Mouse (Mus musculus) gastrocnemius, postnatal 4 days (tissue): Measurements from ENCODE around the gene Mrpl11. TPM values are rescaled to one million over a fixed set of nuclear protein-coding genes. Genes with fewer than 3 reads are reported as not detected.
A peak's percentile ranks its signal among the peaks of the same experiment; 100 is the strongest.
"Not testable (repeated sequence)": the region's sequence is repeated elsewhere in the genome, so short reads cannot be mapped to it uniquely, and the experiment has no call there.

ENCODE experiments used
- DNase-seq, 2 experiments: peaks; one replicate each; pipeline ENCODE4 v3.0.0; 2021 to 2022; ENCODE audit warnings: low spot score in 2 of 2, mixed read lengths in 2 of 2
- total RNA-seq, 2 experiments: library from RNA; stranded (reverse); gene quantifications; 2 replicates each; pipeline ENCODE4 v1.2.3; 2021

Mrpl11 gene
- total RNA-seq, 2 experiments from 2014 or later: 54.4 to 60.4 TPM

DNA sequence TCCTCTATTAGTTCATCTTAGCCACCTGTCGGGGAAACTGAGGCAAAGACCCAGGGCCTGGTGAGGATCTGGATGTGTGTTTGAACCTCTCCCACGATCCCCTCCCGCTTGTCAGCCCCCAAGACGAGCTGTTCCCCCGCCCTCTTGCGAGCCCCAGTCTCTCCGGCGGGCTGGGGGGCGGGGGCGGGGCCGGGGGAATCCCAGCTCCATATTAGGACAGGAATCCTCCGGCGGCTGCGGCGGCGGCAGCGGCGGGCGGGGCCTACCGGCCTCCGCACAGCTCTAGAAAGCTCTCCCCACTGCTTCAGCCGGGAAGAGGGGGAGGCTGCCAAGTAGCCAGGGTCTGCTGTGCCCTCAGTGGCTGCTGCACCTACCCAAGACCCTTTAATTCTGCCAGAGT is 28.8 kb downstream of the Mrpl11 start:
- no peak for DNase-seq

GRCm38 (mm10) chr19:4992371-4992770 is 30.4 kb downstream of the Mrpl11 start:
- no peak for DNase-seq

GRCm38 (mm10) chr19:4992904-4993303 is 31.0 kb downstream of the Mrpl11 start:
- DNase-seq: peak in 1 of 2 experiments; percentile 60

DNA sequence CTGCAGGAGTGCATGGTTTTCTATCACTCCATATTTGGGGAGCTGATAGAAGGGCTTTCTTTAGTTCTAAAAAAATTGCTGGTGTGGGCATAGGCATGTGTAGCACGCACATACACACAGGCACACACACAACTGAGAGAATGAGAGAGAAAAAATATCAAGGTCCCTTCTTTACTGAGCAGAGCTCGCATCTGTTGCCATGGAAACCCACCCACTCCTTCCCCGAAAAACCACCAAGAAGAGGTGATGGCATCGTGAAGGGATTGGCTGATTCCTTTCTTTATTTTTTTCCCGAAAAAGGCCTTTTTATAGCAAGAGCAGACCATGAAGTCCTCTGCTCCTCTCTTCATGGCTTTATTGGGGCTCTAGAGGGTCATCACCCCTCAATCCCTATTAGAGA is 32.1 kb downstream of the Mrpl11 start:
- DNase-seq: no peak

DNA sequence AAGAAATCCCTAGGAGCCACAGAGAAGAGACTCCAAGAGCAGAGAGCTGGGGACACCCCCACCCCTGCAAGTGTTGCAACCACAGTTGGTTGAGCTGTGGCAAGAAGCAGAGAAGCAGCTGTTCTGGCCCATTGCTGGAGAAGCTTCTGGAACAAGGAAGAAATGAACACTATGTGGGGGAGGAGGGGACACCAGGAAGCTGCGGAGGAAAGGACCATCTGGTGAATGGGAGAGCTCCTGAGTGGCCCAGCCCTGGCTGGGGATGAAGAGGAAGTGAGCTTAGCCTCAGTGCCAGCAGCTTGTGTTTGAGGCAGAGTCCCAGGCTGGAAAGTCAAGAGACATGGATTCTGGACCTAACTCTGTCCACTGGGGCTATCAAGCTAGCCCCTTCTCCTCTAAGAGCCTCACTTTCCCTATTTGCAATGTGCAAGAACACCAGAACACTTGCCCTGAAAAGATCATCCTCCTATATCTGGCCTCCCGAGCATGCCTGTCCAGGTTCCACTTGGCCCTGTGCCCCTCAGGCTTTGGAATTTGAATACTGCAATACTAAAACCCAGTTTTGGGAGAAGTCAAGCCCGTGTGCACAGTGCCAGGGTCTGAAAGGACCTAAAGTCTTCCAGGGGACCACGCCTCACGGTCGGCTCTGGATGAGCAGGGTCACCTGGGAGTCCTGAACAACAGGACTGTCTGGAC is 37.6 kb downstream of the Mrpl11 start:
- peak in 1 of 2 experiments; percentile 13 for DNase-seq

DNA sequence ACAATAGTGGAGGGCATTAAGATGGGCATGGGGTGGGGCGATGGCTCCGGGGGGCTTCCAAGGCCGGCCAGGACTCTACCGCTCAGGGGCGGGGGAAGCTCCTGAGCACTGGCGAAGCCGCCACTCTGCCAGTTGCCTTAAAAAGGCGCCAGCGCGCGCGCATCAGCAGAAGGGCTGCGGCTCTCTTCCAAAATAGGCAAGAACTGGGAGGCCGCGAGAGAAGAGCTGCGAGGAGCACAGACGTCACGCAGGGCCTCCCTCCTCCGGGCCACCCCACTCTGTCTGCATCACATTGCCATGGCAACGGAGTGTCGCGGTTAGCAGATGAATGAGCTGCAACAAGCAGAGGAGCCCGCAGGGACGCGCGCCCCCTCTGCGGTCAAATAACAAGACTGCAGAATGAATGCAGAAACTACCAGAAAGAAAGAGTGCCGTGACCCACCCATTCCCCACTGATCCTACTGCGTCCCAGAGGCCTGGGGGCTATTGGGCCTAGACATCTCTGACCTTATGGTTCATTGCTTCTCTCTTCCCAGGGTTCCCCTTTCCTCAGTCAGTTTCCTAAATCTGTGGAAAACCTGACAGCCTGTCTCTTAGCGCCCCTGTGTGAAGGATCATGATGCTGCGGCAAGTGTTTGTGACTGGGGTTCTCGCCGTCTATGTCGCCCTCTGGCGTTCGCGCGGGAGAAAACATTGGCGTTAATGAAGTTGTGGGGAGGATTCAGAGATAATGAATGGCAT is 39.9 kb downstream of the Mrpl11 start:
- peak in 1 of 2 experiments; percentile 72 for DNase-seq

- not testable (repeated sequence) for DNase-seq
Measured at GRCm38 (mm10) chr19:5003644-5004043, 41.7 kb downstream of the Mrpl11 start.

DNA sequence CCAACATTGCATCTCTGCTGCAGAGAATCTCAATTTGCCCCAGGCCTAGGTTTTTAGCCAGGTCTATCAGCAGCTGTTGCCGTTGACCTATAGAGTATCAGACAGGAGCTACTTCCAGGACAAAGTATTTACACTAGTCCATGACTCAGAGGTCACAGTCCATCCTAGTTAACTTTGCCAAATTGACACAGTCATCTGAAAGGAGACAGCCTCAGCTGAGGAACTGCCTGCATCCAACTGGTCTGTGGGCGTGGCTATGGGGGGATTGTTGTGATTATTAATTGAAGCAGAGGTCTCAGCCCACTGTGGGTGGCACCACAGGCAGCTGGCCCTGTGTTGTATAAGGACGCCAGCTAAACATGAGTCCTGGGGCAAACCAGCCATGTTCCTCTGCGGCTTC is 43.0 kb downstream of the Mrpl11 start:
- no peak for DNase-seq

DNA sequence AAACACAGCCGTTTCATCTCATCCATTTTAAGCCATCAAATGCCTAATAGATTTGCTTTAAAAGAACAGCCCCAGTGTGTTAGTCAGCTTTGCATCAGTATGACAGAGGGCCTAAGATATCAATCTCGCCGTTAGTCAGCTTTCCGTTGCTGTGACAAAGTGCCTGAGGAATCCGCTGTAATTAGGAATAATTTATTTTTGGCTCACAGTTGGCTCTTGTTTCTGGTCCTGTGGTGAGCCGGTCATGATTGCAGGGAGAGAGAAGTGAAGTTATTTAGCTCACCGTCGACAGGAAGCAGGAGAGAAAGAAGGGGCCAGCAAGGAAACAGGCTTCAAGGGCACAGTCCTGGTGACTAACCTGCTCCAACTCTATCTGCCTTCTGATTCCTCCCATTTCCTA is 51.2 kb downstream of the Mrpl11 start:
- no peak for DNase-seq

DNA sequence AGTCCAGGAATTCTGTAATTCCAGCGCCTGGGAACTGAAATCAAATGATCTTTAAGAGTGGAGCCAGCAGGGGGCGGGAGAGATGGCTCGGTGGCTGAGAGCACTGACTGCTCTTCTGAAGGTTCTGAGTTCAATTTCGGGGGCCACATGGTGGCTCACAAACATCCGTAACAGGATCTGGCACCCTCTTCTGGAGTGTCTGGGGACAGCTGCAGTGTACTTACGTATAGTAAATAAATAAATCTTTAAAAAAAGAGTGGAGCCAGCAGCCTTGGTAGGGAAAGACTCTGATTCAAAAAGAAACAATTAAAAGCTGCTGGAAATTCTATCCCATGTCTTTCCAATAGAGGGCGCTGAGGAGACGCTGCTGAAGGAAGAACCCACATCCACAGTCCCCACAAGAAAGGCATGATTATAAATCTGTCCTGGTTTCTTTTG is 53.0 kb downstream of the Mrpl11 start:
- DNase-seq: no peak

GRCm38 (mm10) chr19:5016221-5016742 is 54.3 kb downstream of the Mrpl11 start:
- no peak for DNase-seq

Other genes starting within 250 kb of the Mrpl11 start
- 1 to 10 TPM; 7.4 TPM for gene Rbm4b, start 205.7 kb upstream of the Mrpl11 start, total RNA-seq
- gene Rbm4, start 168.2 kb upstream of the Mrpl11 start, total RNA-seq: 10 to 100 TPM; 53.3 to 68.4 TPM
- gene Gm21992, start 150.5 kb upstream of the Mrpl11 start, total RNA-seq: 10 to 100 TPM; 15.4 to 22.9 TPM
- 10 to 100 TPM; 33.6 to 46.1 TPM for gene Rbm14, start 150.5 kb upstream of the Mrpl11 start, total RNA-seq
- gene Ccs, start 122.8 kb upstream of the Mrpl11 start, total RNA-seq: 10 to 100 TPM; 40.7 to 44.0 TPM
- under 1 TPM in 1 of 2 experiments, not detected in 1; 0.07 TPM for gene Ccdc87, start 122.8 kb upstream of the Mrpl11 start, total RNA-seq
- 10 to 100 TPM; 38.9 to 40.9 TPM for gene Ctsf, start 107.0 kb upstream of the Mrpl11 start, total RNA-seq
- 1,000 to 10,000 TPM; 1,624 to 1,725 TPM for gene Actn3, start 84.2 kb upstream of the Mrpl11 start, total RNA-seq
- 1 to 10 TPM; 6.3 to 7.1 TPM for gene Zdhhc24, start 83.5 kb upstream of the Mrpl11 start, total RNA-seq
- gene Bbs1, start 55.5 kb upstream of the Mrpl11 start, total RNA-seq: 1 to 10 TPM; 3.3 to 4.2 TPM
- gene Dpp3, start 33.9 kb upstream of the Mrpl11 start, total RNA-seq: 10 to 100 TPM; 53.2 to 58.1 TPM
- 1 to 10 TPM; 1.7 to 2.2 TPM for gene Peli3, start 19.0 kb upstream of the Mrpl11 start, total RNA-seq
- under 1 TPM; 0.10 to 0.20 TPM for gene Npas4, start 28.2 kb downstream of the Mrpl11 start, total RNA-seq
- 1 to 10 TPM; 8.7 to 9.2 TPM for gene Slc29a2, start 61.7 kb downstream of the Mrpl11 start, total RNA-seq
- 10 to 100 TPM; 28.5 to 31.4 TPM for gene B4gat1, start 76.7 kb downstream of the Mrpl11 start, total RNA-seq
- under 1 TPM in 1 of 2 experiments, not detected in 1; 0.29 TPM for gene AC124502.3, start 76.7 kb downstream of the Mrpl11 start, total RNA-seq
- gene Brms1, start 79.2 kb downstream of the Mrpl11 start, total RNA-seq: 10 to 100 TPM; 18.3 to 19.6 TPM
- 1 to 10 TPM; 3.4 to 3.5 TPM for gene Rin1, start 88.3 kb downstream of the Mrpl11 start, total RNA-seq
- 100 to 1,000 TPM; 108 to 113 TPM for gene Cd248, start 105.9 kb downstream of the Mrpl11 start, total RNA-seq
- under 1 TPM; 0.29 to 0.34 TPM for gene Tmem151a, start 123.4 kb downstream of the Mrpl11 start, total RNA-seq
- 10 to 100 TPM; 57.9 to 59.6 TPM for gene Yif1a, start 126.4 kb downstream of the Mrpl11 start, total RNA-seq
- gene Cnih2, start 136.4 kb downstream of the Mrpl11 start, total RNA-seq: 1 to 10 TPM; 1.3 to 1.9 TPM
- gene Rab1b, start 144.9 kb downstream of the Mrpl11 start, total RNA-seq: 100 to 1,000 TPM; 136 to 144 TPM
- gene Klc2, start 156.4 kb downstream of the Mrpl11 start, total RNA-seq: 10 to 100 TPM; 22.8 to 24.0 TPM